Mouse (Mus musculus): ENCODE results near the gene Map3k20. TPM values are rescaled to one million over a fixed set of nuclear protein-coding genes. Genes with fewer than 3 reads are reported as not detected.

Map3k20 gene
- polyA plus RNA-seq, 1 experiment = 8.5 TPM

DNA sequence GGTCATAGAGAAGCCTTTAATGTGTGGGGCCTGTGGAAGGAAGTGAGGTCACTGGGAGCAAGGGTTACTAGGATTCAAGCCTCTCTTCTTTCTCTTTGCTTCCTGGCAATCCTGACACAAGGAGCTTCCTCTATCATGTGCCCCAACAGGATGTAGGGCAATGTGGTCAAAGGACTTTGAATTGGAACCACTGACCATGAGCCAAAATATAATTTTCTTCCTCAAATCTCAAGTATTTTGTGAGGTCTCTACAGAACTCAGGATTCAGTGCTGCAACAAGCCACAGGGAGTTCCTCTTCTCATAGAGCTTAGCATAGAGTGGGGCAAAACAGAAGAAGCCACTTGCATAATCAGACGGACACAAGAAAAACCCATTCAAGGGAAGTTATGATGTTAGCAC, 24.7 kb upstream of the Map3k20 start:
- H3K4me3 ChIP-seq (replicated peaks; ENCODE audit: control insufficient read depth, low read depth, low read length) = no peak overlapping the region
- WGBS = 10% methylated on average over 1 of the region's 1 CpGs
- TF ChIP-seq CTCF (IDR thresholded peaks at IDR 0.05; ENCODE audit: control insufficient read depth, insufficient read depth, low read length) (no peak), POLR2A (IDR thresholded peaks at IDR 0.05; ENCODE audit: borderline replicate concordance, control insufficient read depth, low read depth, low read length) (no peak)
- no peak overlapping the region for H3K27ac ChIP-seq (ENCODE audit: control insufficient read depth, insufficient read depth, low read depth, low read length, poor library complexity)
- no peaks in the 10 kb centered on the region; the same call in 1 of the 2 replicates for H3K4me1 ChIP-seq (ENCODE audit: control insufficient read depth, insufficient read depth, low read length)

- Histone ChIP-seq H3K27ac (ENCODE audit: control insufficient read depth, insufficient read depth, low read depth, low read length, poor library complexity) (no peak overlapping the region), H3K4me3 (replicated peaks; ENCODE audit: control insufficient read depth, low read depth, low read length) (no peak overlapping the region), H3K4me1 (ENCODE audit: control insufficient read depth, insufficient read depth, low read length) (no peaks in the 10 kb centered on the region; the same call in 1 of the 2 replicates)
- TF ChIP-seq POLR2A (IDR thresholded peaks at IDR 0.05; ENCODE audit: borderline replicate concordance, control insufficient read depth, low read depth, low read length) (no peak), CTCF (IDR thresholded peaks at IDR 0.05; ENCODE audit: control insufficient read depth, insufficient read depth, low read length) (no peak)
- 74% methylated on average over 6 of the region's 6 CpGs for WGBS
Observed at GRCm38 (mm10) chr2:72262814-72263480, 22.5 kb upstream of the Map3k20 start.

DNA sequence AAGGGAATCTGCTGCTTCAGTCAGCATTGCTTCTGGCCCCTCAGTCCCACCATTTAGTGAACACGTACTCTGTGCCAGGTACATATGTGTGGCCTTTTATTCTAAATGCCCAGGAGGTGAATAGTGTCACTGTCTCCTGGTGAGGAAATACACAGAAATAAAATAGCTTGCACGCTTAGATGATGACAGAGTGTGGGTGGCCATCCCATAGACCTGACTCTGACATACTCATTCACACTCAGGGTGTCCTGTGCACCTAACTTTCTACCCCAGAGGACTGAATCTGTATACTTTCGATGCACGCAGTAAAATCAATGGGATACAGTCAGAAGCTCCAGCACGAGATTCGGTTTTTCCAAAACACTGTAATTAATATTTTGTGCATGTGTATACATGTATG, 18.0 kb upstream of the Map3k20 start:
- TF ChIP-seq POLR2A (IDR thresholded peaks at IDR 0.05; ENCODE audit: borderline replicate concordance, control insufficient read depth, low read depth, low read length) = no peak
- no peak for TF ChIP-seq CTCF (IDR thresholded peaks at IDR 0.05; ENCODE audit: control insufficient read depth, insufficient read depth, low read length)
- H3K4me3 ChIP-seq (replicated peaks; ENCODE audit: control insufficient read depth, low read depth, low read length) = no peak overlapping the region
- H3K4me1 ChIP-seq (ENCODE audit: control insufficient read depth, insufficient read depth, low read length) = no peaks in the 10 kb centered on the region; the same call in 1 of the 2 replicates
- no peak overlapping the region for H3K27ac ChIP-seq (ENCODE audit: control insufficient read depth, insufficient read depth, low read depth, low read length, poor library complexity)
- 86% methylated on average over 6 of the region's 6 CpGs for WGBS

GRCm38 (mm10) chr2:72269651-72270341, 15.6 kb upstream of the Map3k20 start:
- no peaks in the 10 kb centered on the region; the same call in 1 of the 2 replicates for H3K4me1 ChIP-seq (ENCODE audit: control insufficient read depth, insufficient read depth, low read length)
- H3K27ac ChIP-seq (ENCODE audit: control insufficient read depth, insufficient read depth, low read depth, low read length, poor library complexity) = no peak overlapping the region
- WGBS = 68% methylated on average over 4 of the region's 4 CpGs
- H3K4me3 ChIP-seq (replicated peaks; ENCODE audit: control insufficient read depth, low read depth, low read length) = no peak overlapping the region
- TF ChIP-seq CTCF (IDR thresholded peaks at IDR 0.05; ENCODE audit: control insufficient read depth, insufficient read depth, low read length) (no peak), POLR2A (IDR thresholded peaks at IDR 0.05; ENCODE audit: borderline replicate concordance, control insufficient read depth, low read depth, low read length) (no peak)

DNA sequence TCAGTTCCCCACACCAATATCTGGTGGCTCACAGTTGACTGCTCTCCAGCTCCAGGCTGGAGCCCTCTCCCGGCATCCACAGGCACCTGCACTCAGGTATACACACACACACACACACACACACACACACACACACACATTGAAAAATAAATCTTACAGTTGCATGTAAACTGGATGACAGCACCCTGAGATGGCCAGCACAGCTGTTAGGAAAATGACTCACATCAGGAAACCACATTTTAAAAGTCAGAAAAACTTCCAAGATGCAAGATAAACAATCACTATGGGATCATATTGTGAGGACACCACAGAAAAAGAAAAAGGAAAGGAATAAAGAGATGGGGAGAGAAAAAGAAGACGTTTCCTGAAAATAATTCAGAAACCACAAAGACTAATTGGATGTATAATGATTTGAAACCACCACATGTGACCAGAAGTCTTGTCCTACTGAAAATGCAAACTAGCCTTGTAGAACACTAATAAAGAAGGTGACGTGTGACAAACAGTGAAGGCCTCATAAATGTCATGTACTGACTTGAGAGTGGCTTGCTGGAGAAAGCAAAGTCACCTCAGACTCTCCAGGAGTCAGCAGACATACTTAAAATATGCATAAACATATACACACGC, 7.1 kb upstream of the Map3k20 start:
- TF ChIP-seq POLR2A (IDR thresholded peaks at IDR 0.05; ENCODE audit: borderline replicate concordance, control insufficient read depth, low read depth, low read length) (no peak), CTCF (IDR thresholded peaks at IDR 0.05; ENCODE audit: control insufficient read depth, insufficient read depth, low read length) (no peak)
- 55% methylated on average over 4 of the region's 4 CpGs for WGBS
- no peaks in the 10 kb centered on the region for H3K4me1 ChIP-seq (ENCODE audit: control insufficient read depth, insufficient read depth, low read length)
- H3K27ac ChIP-seq (ENCODE audit: control insufficient read depth, insufficient read depth, low read depth, low read length, poor library complexity) = no peak overlapping the region
- H3K4me3 ChIP-seq (replicated peaks; ENCODE audit: control insufficient read depth, low read depth, low read length) = no peak overlapping the region

DNA sequence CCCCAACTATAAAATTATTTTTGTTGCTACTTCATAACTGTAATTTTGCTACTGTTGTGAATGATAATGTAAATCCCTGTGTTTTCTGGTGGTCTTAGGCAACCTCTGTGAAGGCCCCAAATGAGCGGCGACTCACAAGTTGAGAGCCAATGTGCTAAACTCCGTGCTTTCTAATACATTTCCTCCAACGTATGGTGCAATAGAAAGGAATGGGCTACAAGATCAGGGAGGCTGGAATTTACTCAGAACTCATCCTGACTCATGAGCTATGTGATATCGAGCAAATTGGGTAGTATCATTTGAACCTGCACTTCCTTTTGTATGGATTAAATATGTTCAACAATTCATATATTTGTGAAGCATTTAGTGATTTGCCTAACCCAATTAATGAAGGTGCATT, 4.9 kb upstream of the Map3k20 start:
- Histone ChIP-seq H3K4me3 (replicated peaks; ENCODE audit: control insufficient read depth, low read depth, low read length) (no peak overlapping the region), H3K27ac (ENCODE audit: control insufficient read depth, insufficient read depth, low read depth, low read length, poor library complexity) (no peak overlapping the region), H3K4me1 (ENCODE audit: control insufficient read depth, insufficient read depth, low read length) (no peaks in the 10 kb centered on the region)
- 86% methylated on average over 5 of the region's 5 CpGs for WGBS
- TF ChIP-seq CTCF (IDR thresholded peaks at IDR 0.05; ENCODE audit: control insufficient read depth, insufficient read depth, low read length) = no peak
- no peak for TF ChIP-seq POLR2A (IDR thresholded peaks at IDR 0.05; ENCODE audit: borderline replicate concordance, control insufficient read depth, low read depth, low read length)

GRCm38 (mm10) chr2:72281971-72282370, 3.5 kb upstream of the Map3k20 start:
- H3K4me3 ChIP-seq (replicated peaks; ENCODE audit: control insufficient read depth, low read depth, low read length) = no peak overlapping the region
- no peaks in the 10 kb centered on the region for H3K4me1 ChIP-seq (ENCODE audit: control insufficient read depth, insufficient read depth, low read length)
- TF ChIP-seq CTCF (IDR thresholded peaks at IDR 0.05; ENCODE audit: control insufficient read depth, insufficient read depth, low read length) = no peak
- no peak for TF ChIP-seq POLR2A (IDR thresholded peaks at IDR 0.05; ENCODE audit: borderline replicate concordance, control insufficient read depth, low read depth, low read length)
- 73% methylated on average over 14 of the region's 14 CpGs for WGBS
- no peak overlapping the region for H3K27ac ChIP-seq (ENCODE audit: control insufficient read depth, insufficient read depth, low read depth, low read length, poor library complexity)

DNA sequence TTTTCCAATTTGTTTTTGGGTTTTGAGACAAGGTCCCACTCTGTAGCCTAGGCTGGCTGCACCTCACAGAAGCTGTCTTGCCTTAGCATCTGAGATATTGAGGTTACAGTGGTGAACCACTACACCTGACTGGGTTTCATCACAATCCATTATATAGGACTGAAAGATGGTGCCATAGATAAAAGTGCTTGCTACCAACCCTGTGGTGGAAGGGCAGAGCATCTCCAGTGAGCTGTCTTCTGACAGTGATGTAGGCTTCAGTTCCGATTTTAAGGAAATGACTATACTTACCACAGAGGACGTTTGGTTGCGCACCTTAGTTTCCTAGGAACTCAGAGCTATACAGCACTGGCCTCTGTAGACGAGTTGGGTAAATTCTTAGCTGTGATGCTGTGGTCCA, 2.7 kb upstream of the Map3k20 start:
- TF ChIP-seq CTCF (IDR thresholded peaks at IDR 0.05; ENCODE audit: control insufficient read depth, insufficient read depth, low read length) = no peak
- no peak for TF ChIP-seq POLR2A (IDR thresholded peaks at IDR 0.05; ENCODE audit: borderline replicate concordance, control insufficient read depth, low read depth, low read length)
- WGBS = 40% methylated on average over 4 of the region's 4 CpGs
- no peak overlapping the region for H3K4me3 ChIP-seq (replicated peaks; ENCODE audit: control insufficient read depth, low read depth, low read length)

More for the DNA sequence above, 2.7 kb upstream of the Map3k20 start:
- Histone ChIP-seq H3K4me1 (ENCODE audit: control insufficient read depth, insufficient read depth, low read length) (no peaks in the 10 kb centered on the region), H3K27ac (ENCODE audit: control insufficient read depth, insufficient read depth, low read depth, low read length, poor library complexity) (no peak overlapping the region)

All from bone marrow, adult 2 months (tissue).